Mouse (Mus musculus) CD4-positive, CD25-positive, alpha-beta regulatory T cell (primary cell): Measurements from ENCODE around the gene Slc4a11. TPM values are rescaled to one million over a fixed set of nuclear protein-coding genes. Genes with fewer than 3 reads are reported as not detected.

Source experiments
- polyA plus RNA-seq: library from polyadenylated mRNA; unstranded; fragments of 100-300 nt; shearing (Covaris generic); gene quantifications from one replicate; pipeline ENCODE4 v1.2.1, GENCODE M21; 2017

Gene Slc4a11
- 0.14 TPM for polyA plus RNA-seq

DNA sequence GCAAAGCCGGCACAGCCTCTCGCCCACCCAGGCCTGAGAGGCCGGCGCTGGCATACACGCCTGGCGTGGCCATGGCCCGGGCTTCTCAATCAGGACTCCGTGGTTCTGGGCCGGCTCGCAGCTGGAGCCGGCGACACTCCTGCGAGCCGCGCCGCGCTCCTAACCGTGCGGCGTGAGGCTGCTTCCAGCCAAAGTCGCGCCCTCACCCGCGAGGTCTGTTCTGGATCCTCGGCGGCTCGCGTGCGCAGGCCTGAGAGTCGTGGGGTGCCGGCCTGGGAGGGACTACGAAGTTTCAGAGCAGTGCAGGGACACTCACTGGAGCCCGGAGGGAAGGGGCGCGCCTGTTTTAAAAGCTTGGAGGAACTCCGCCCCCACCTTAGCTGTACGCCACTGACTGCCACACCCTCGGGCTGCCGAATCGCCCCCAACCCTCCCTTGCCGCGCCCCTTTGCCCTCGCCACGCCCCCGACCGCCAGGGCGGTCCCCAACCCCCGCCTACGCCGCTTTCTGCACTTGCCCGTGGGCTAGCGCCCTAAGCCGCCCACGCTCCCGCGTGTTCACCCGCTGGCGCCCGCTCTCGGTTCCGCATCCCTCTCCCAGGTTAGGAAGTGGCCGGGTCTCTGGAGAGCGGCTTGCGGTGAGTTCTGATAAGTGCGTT lies at the start of gene Slc4a11:
TSS of gene Slc4a11 (minus strand) at position 367 of the 658 bp plus-strand sequence.

GRCm38 (mm10) chr2:130667559-130667958 lies 29.8 kb downstream of the Slc4a11 start, which contains the start of gene Itpa:
Gene Itpa, plus strand, starts transcription at chr2:130667610.

DNA sequence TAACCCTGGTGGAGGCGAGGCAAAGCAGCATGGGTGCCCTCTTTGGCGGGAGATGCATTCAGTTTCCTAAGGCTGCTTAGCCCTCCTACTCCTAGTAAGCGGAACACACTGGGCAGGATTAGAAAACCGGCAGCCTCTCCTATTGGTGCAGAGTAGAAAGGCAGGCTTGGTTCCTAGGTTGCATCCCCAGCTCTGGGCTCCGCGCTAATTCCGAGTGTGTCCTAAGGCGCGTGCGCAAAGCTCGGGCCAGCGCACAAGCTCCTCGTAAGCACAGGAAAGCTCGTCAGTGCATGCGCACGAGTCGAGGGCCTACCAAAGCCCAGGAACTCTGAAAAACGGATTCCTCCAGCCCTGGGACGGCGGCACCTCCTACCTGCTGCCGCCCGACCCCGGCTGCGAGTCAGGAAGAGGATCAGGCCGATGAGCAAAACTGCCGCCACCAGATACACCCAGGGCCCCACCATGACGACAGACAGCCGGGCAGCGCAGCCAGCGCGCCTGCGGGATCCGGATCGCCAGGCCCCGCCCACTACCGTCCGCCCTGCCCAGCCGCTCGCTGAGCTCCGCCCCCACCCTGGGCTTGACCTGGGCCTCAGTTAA lies 33.1 kb downstream of the Slc4a11 start, which contains the start of gene Ddrgk1:
TSS of gene Ddrgk1 (minus strand) at position 558 of the 600 bp plus-strand sequence.

DNA sequence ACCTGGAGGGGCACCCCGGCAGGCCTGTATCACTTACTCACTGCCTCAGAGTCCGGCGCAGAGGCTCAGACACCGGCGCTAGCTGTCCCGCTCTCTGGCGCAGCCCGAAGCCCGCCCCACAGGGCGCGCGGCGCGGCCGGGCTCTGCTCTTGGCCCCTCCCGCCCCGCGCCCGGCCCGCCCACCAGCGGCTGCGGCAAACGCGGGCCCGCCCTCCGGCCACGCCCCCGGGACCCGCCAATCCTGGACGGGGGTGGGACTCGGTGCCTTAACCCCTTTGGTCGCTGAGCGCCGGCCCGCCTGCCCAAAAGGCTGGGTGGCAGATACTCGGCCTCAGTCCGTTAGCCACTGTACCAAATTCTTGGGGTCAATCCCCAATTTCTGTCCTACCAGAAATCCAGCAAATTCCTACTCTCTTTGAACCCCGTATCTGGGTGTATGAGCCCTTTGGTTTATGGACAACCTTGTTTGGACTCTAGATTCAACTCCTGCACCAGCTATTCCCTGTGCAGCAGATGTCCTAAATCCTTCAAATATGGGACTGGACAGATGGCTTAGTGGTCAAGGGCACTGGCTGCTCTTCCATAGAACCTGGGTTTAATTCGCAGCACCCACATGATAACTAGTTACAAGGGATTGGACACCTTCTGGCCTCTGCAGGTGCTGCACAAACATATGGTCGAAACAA lies 54.5 kb downstream of the Slc4a11 start, which contains the start of gene Lzts3:
TSS of gene Lzts3 (minus strand) at position 120 of the 686 bp plus-strand sequence.

Other genes starting within 250 kb of the Slc4a11 start
- gene Ptpra, start 247.2 kb downstream of the Slc4a11 start, polyA plus RNA-seq: 183 TPM
- 124 TPM for gene Mrps26, start 133.8 kb downstream of the Slc4a11 start, polyA plus RNA-seq
- not detected for gene Oxt, start 121.3 kb downstream of the Slc4a11 start, polyA plus RNA-seq
- gene Avp, start 115.0 kb downstream of the Slc4a11 start, polyA plus RNA-seq: not detected
- gene Fastkd5, start 67.5 kb downstream of the Slc4a11 start, polyA plus RNA-seq: 13.6 TPM
- 13.4 TPM for gene Ubox5, start 67.5 kb downstream of the Slc4a11 start, polyA plus RNA-seq
- gene Lzts3, start 54.7 kb downstream of the Slc4a11 start, polyA plus RNA-seq: 1.0 TPM
- 160 TPM for gene Ddrgk1, start 32.9 kb downstream of the Slc4a11 start, polyA plus RNA-seq
- gene Itpa, start 29.9 kb downstream of the Slc4a11 start, polyA plus RNA-seq: 49.4 TPM
- gene 4930402H24Rik, start 208.9 kb upstream of the Slc4a11 start, polyA plus RNA-seq: 16.5 TPM
- gene Atrn, start 209.0 kb upstream of the Slc4a11 start, polyA plus RNA-seq: 14.3 TPM